Mouse (Mus musculus): ENCODE data around the gene Atp8b5. TPM values are rescaled to one million over a fixed set of nuclear protein-coding genes. Genes with fewer than 3 reads are reported as not detected.

Gene Atp8b5
- polyA plus RNA-seq, 1 experiment from 2014 or later = 0.46 TPM

Other genes with a start within 250 kb of the Atp8b5 start
- gene Pigo, start 241.3 kb upstream of the Atp8b5 start, polyA plus RNA-seq (2016; fragmentation: Nextera tagmentation; extraction: Ambion mirVana) = 18.4 and 21.0 TPM in 2 replicates
- gene Stoml2, start 235.4 kb upstream of the Atp8b5 start, polyA plus RNA-seq (2016; fragmentation: Nextera tagmentation; extraction: Ambion mirVana) = 320 and 370 TPM in 2 replicates
- gene Fam214b, start 220.9 kb upstream of the Atp8b5 start, polyA plus RNA-seq (2016; fragmentation: Nextera tagmentation; extraction: Ambion mirVana) = 12.0 and 12.7 TPM in 2 replicates
- 7.1 and 8.5 TPM in 2 replicates for gene Unc13b, start 208.2 kb upstream of the Atp8b5 start, polyA plus RNA-seq (2016; fragmentation: Nextera tagmentation; extraction: Ambion mirVana)
- 9.9 and 11.2 TPM in 2 replicates for gene Rusc2, start 114.8 kb downstream of the Atp8b5 start, polyA plus RNA-seq (2016; fragmentation: Nextera tagmentation; extraction: Ambion mirVana)
- not detected in 2 replicates for gene Fam166b, start 162.0 kb downstream of the Atp8b5 start, polyA plus RNA-seq (2016; fragmentation: Nextera tagmentation; extraction: Ambion mirVana)
- gene Tesk1, start 174.8 kb downstream of the Atp8b5 start, polyA plus RNA-seq (2016; fragmentation: Nextera tagmentation; extraction: Ambion mirVana) = 5.0 and 6.3 TPM in 2 replicates
- 0.70 and 1.4 TPM in 2 replicates for gene Cd72, start 187.5 kb downstream of the Atp8b5 start, polyA plus RNA-seq (2016; fragmentation: Nextera tagmentation; extraction: Ambion mirVana)
- not detected in 2 replicates for gene Sit1, start 216.6 kb downstream of the Atp8b5 start, polyA plus RNA-seq (2016; fragmentation: Nextera tagmentation; extraction: Ambion mirVana)
- gene Ccdc107, start 225.7 kb downstream of the Atp8b5 start, polyA plus RNA-seq (2016; fragmentation: Nextera tagmentation; extraction: Ambion mirVana) = 67.2 and 71.7 TPM in 2 replicates
- 39.9 and 40.1 TPM in 2 replicates for gene Arhgef39, start 232.5 kb downstream of the Atp8b5 start, polyA plus RNA-seq (2016; fragmentation: Nextera tagmentation; extraction: Ambion mirVana)
- 1.4 and 1.7 TPM in 2 replicates for gene Car9, start 239.8 kb downstream of the Atp8b5 start, polyA plus RNA-seq (2016; fragmentation: Nextera tagmentation; extraction: Ambion mirVana)